Mouse (Mus musculus) forebrain, embryonic 16.5 days (tissue): ENCODE results near the gene Loxl3. TPM values are rescaled to one million over a fixed set of nuclear protein-coding genes. Genes with fewer than 3 reads are reported as not detected.

Experiments
- ATAC-seq: fragments of 200-750 bp; cut with Nextera tagmentation; 2 replicates; pipeline ENCODE4 v1.8.0; 2017; ENCODE audit warnings: mild to moderate bottlenecking, moderate library complexity
- H3K27ac ChIP-seq: fragments of 300-500 bp; sonication (generic); 2 replicates; pipeline ENCODE4 v1.5.1; 2014; ENCODE audit warnings: low read length, control low read depth
- H3K27me3 ChIP-seq: fragments of 300-500 bp; sonication (generic); replicated peaks from 2 replicates; pipeline ENCODE4 v1.6.1; 2014; ENCODE audit warnings: low read length; ENCODE audit not compliant: control insufficient read depth, insufficient read depth
- H3K36me3 ChIP-seq: fragments of 300-500 bp; sonication (generic); 2 replicates; pipeline ENCODE4 v1.6.1; 2014; ENCODE audit not compliant: control insufficient read depth, insufficient read depth
- H3K4me1 ChIP-seq: fragments of 300-500 bp; sonication (generic); replicated peaks from 2 replicates; pipeline ENCODE4 v1.6.1; 2014; ENCODE audit warnings: low read length; ENCODE audit not compliant: control insufficient read depth, insufficient read depth
- H3K4me2 ChIP-seq: fragments of 300-500 bp; sonication (generic); 2 replicates; pipeline ENCODE4 v1.6.1; 2014; ENCODE audit warnings: mild to moderate bottlenecking, low read length, control low read depth
- H3K4me3 ChIP-seq: fragments of 300-500 bp; sonication (generic); replicated peaks from 2 replicates; pipeline ENCODE4 v1.5.1; 2014; ENCODE audit warnings: mild to moderate bottlenecking, low read length, control low read depth
- H3K9ac ChIP-seq: fragments of 300-500 bp; sonication (generic); replicated peaks from 2 replicates; pipeline ENCODE4 v1.6.1; 2014; ENCODE audit warnings: low read depth, low read length, control low read depth
- H3K9me3 ChIP-seq: fragments of 300-500 bp; sonication (generic); 2 replicates; pipeline ENCODE4 v1.6.1; 2016; ENCODE audit warnings: low read length; ENCODE audit not compliant: control insufficient read depth
- WGBS: fragments of 180-500 bp; shearing (Covaris S2); extraction: QIAGEN DNeasy Blood & Tissue Kit; methylation state at CpG from one replicate; pipeline ENCODE4 v1.1.7; 2014; 5-methylcytosine and 5-hydroxymethylcytosine counted together
- polyA plus RNA-seq: library from polyadenylated mRNA; unstranded; fragments of >200 nt; fragmentation: Nextera tagmentation; extraction: Ambion mirVana; gene quantifications from 2 replicates; pipeline ENCODE4 v1.2.1, GENCODE M21; 2015

Loxl3 gene
- polyA plus RNA-seq, 1 experiment from 2014 or later = 5.3 TPM

DNA sequence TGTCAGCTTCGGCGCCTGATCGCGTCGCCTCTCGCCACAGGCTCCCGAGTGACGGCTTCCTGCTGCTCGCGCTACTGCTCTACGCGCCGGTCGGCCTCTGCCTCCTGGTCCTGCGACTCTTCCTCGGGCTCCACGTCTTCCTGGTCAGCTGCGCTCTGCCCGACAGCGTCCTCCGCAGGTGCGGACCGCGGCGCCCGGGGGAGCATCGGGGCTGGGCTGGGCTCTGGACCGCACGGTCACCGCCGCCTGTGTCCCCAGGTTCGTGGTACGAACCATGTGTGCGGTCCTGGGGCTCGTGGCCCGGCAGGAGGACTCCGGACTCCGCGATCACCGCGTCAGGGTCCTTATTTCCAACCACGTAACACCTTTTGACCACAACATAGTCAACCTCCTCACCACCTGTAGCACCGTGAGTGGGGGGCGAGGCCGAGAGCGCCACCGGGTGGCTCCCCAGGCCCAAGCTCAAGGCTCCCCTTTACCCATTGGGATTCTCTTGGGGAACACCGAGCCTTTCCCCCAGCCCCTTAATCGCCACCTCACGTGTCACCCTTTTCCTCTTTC, 21.0 kb downstream of the Loxl3 start, which contains the start of gene Htra2:
TSS of gene Htra2 (minus strand) at position 403 of the 561 bp plus-strand sequence.
- Histone ChIP-seq H3K36me3 (peaks cover 6% of the 10 kb centered on the region; the same call in 1 of the 2 replicates), H3K4me1 (peaks cover 24% of the 10 kb centered on the region), H3K9me3 (no peaks in the 10 kb centered on the region), H3K27ac (peak within 1 kb of the TSS; percentile 88), H3K4me2 (peak within 1 kb of the TSS; percentile 91), H3K9ac (peak within 1 kb of the TSS; percentile 94), H3K27me3 (0 out of 2 replicates have a peak, but pooled peaks cover under 1% of the 10 kb centered on the region), H3K4me3 (peak within 1 kb of the TSS; percentile 98)
- WGBS = under 1% methylated on average over 50 of the region's 50 CpGs
- peak; percentile 26 for ATAC-seq

- Histone ChIP-seq H3K4me1 (peaks cover 19% of the 10 kb centered on the region), H3K36me3 (no peaks in the 10 kb centered on the region), H3K4me3 (no peak within 1 kb of the TSS), H3K4me2 (no peak within 1 kb of the TSS), H3K27me3 (peaks cover 18% of the 10 kb centered on the region), H3K9ac (no peak within 1 kb of the TSS), H3K9me3 (no peaks in the 10 kb centered on the region), H3K27ac (no peak within 1 kb of the TSS)
- no peak for ATAC-seq
- WGBS = 58% methylated on average over 3 of the region's 3 CpGs
Measured at GRCm38 (mm10) chr6:83057790-83058189, 23.8 kb downstream of the Loxl3 start, which contains the start of gene Dqx1. Gene Dqx1, plus strand, starts transcription at chr6:83057844.

GRCm38 (mm10) chr6:83058725-83059124, 24.8 kb downstream of the Loxl3 start:
- H3K9me3 ChIP-seq = no peaks in the 10 kb centered on the region
- H3K4me3 ChIP-seq = no peak overlapping the region
- ATAC-seq = no peak
- peaks cover 27% of the 10 kb centered on the region for H3K27me3 ChIP-seq
- no peak overlapping the region for H3K4me2 ChIP-seq
- H3K4me1 ChIP-seq = peaks cover 10% of the 10 kb centered on the region
- no peaks in the 10 kb centered on the region for H3K36me3 ChIP-seq
- no peak overlapping the region for H3K9ac ChIP-seq
- no peak overlapping the region for H3K27ac ChIP-seq
- WGBS = 73% methylated on average over 2 of the region's 2 CpGs

DNA sequence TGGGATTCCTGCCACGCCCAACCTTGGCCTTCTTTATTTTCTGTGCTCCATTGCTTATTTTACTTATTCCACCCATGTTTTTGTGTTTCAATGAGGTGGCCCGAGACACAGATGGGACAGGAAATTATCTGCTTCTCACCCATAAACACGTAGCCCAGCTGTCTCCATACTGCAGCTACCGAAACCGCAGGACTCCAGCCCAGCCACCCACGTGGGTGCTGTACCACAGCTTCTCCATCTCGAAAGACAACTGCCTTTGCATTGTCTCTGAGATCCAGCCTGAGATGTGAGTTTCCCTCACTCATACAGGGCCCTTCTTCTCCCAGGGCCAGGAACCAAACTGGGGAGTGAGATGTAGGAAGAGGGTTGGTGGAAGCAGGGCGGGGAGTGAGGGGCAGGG, 32.0 kb downstream of the Loxl3 start:
- Histone ChIP-seq H3K4me1 (peaks cover 14% of the 10 kb centered on the region), H3K27me3 (peaks cover 79% of the 10 kb centered on the region), H3K36me3 (no peaks in the 10 kb centered on the region), H3K27ac (no peak overlapping the region), H3K9ac (no peak overlapping the region), H3K4me2 (no peak overlapping the region), H3K9me3 (no peaks in the 10 kb centered on the region), H3K4me3 (no peak overlapping the region)
- ATAC-seq = no peak
- 29% methylated on average over 8 of the region's 8 CpGs for WGBS

DNA sequence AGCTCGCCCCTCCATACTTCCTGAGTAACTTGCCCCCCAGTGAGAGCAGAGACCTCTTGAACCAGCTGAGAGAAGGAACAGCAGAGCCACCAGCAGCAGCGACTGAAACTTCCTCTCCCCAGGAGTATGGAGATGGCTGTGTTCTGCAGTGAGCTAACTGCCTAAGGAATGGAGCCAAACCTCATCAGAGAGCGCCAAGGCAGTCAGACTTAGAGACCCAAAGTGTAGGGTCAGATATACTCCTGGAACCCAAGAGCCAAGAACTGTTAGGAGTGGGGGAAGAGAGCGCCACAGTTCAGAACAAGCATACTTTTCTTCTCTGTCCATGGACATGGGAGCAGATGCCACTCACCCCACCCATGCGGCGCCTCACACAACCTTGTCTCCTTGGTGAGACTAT, 32.5 kb downstream of the Loxl3 start:
- no peak overlapping the region for H3K4me3 ChIP-seq
- H3K27me3 ChIP-seq = peaks cover 82% of the 10 kb centered on the region
- no peak for ATAC-seq
- H3K36me3 ChIP-seq = no peaks in the 10 kb centered on the region
- H3K4me2 ChIP-seq = no peak overlapping the region
- WGBS = 24% methylated on average over 6 of the region's 6 CpGs
- no peak overlapping the region for H3K9ac ChIP-seq
- H3K9me3 ChIP-seq = no peaks in the 10 kb centered on the region
- H3K27ac ChIP-seq = no peak overlapping the region
- H3K4me1 ChIP-seq = peaks cover 18% of the 10 kb centered on the region

DNA sequence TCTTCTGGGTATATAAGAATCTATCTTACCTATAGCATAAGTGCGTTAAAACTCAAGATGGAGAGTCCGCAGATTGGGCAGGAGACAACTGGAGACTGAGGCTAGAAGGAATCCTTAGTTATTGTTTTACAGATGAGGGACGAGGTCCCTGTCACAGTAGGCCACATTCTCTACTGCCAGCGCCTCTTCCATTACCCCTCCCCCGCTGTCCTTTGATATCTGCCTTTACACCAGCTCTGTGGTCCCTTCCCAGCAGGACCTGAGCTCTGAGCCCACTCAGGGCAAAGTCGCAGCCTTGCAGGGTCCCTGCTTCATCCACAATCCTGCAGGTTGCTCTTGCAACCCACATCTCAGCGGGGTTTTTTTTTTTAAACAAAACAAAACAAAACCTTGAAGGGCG, 34.2 kb downstream of the Loxl3 start:
- 1% methylated on average over 8 of the region's 8 CpGs for WGBS
- Histone ChIP-seq H3K4me1 (peaks cover 18% of the 10 kb centered on the region), H3K4me3 (no peak overlapping the region), H3K27me3 (peaks cover 81% of the 10 kb centered on the region), H3K9me3 (no peaks in the 10 kb centered on the region), H3K9ac (no peak overlapping the region), H3K27ac (no peak overlapping the region), H3K4me2 (no peak overlapping the region), H3K36me3 (no peaks in the 10 kb centered on the region)
- ATAC-seq = no peak

DNA sequence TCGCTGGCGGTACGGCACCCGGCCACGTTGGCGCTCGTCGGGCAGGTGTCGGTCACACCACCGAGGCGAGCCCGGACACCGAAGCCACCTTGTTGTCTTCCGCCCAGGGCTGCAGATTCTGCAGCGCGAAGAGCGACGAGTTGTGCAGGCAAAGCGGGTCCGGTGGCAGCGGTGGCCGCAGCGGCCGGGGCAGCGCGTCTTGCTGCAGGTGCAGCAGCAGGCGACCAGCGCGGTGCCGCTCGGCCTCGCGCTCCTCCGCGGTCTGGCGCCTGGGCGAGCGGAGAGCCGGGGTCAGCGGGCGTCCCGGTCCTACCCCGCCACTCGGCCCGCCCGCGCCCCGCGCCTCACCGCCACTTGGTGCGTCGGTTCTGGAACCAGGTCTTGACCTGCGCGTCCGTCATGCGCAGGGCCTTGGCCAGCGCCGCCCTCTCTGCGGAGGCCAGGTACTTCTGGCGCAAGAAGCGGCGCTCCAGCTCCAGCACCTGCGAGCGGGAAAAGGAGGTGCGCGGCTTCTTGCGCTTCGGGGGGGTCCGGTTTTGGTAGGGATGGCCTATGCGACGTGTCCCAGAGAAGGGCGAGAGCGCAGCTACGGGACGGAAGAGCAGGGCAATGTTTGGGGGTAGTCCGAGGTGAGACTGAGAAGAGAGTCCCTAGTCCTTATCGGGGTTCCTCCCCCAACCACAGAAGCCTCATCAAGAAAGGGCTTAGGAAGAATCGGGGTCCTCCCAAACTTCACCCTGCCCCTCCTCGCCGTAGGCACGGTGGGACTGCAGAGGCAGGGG, 34.9 kb downstream of the Loxl3 start:
- Histone ChIP-seq H3K4me1 (peaks cover 18% of the 10 kb centered on the region), H3K27me3 (peaks cover 80% of the 10 kb centered on the region), H3K9ac (no peak overlapping the region), H3K4me2 (no peak overlapping the region), H3K36me3 (no peaks in the 10 kb centered on the region), H3K27ac (no peak overlapping the region), H3K4me3 (no peak overlapping the region), H3K9me3 (no peaks in the 10 kb centered on the region)
- no peak for ATAC-seq
- under 1% methylated on average over 74 of the region's 81 CpGs for WGBS

DNA sequence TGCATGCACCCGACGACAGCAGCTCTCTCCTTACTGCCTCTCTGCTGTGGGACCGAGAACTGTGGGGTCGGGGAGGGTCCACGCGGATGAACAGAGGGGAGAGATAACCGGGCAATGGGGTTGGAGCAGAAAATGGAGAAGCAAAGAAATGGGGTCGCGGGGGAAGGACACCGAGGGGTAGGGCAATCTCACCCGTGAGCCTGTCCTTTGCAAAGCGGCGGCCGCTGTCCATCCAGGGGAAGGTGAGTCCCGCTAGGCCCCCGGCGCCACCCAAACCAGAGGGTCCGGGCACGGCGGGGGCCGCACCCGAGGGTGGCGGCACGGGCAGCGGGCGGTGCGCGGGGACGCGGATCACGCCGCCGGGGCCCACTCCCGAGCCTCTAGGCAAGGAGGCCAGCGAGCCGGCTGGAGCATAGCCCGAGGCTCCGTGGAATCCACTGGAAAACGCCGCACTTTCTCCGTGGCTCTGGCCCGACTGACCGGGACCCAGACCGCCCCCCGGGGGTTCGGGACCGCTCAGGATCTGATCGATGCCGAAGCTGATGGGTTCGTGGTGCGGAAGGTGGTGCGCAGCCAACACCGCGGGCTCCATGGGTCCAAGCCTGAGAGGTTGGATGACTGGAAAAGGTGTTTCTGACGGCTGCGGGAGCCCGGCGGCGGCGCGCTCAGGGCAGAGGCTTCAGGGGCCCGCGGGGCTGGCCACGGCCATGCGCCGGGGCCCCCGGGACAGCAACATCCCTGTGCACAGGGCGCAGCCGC, 35.7 kb downstream of the Loxl3 start:
- peaks cover 18% of the 10 kb centered on the region for H3K4me1 ChIP-seq
- no peak overlapping the region for H3K27ac ChIP-seq
- no peak overlapping the region for H3K4me3 ChIP-seq
- 1% methylated on average over 67 of the region's 69 CpGs for WGBS
- ATAC-seq = peak; percentile 29
- H3K9me3 ChIP-seq = no peaks in the 10 kb centered on the region
- no peaks in the 10 kb centered on the region for H3K36me3 ChIP-seq
- no peak overlapping the region for H3K4me2 ChIP-seq
- H3K9ac ChIP-seq = no peak overlapping the region
- H3K27me3 ChIP-seq = peaks cover 79% of the 10 kb centered on the region

DNA sequence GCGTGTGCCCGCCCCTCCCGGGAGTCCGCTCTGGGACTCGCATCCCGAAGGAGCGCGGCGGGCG, 36.1 kb downstream of the Loxl3 start, which contains the start of gene Tlx2:
TSS of gene Tlx2 (minus strand) at position 47 of the 64 bp plus-strand sequence.
- Histone ChIP-seq H3K36me3 (no peaks in the 10 kb centered on the region), H3K27ac (no peak within 1 kb of the TSS), H3K9ac (no peak within 1 kb of the TSS), H3K4me2 (no peak within 1 kb of the TSS), H3K4me3 (no peak within 1 kb of the TSS), H3K9me3 (no peaks in the 10 kb centered on the region), H3K27me3 (peaks cover 79% of the 10 kb centered on the region), H3K4me1 (peaks cover 18% of the 10 kb centered on the region)
- no peak for ATAC-seq
- WGBS = 0% methylated on average over 8 of the region's 10 CpGs
